Mouse (Mus musculus) testis, adult 2 months (tissue): ENCODE measurements around the gene Xkr7. TPM values are rescaled to one million over a fixed set of nuclear protein-coding genes. Genes with fewer than 3 reads are reported as not detected.

ENCODE experiments used
- H3K27ac ChIP-seq: fragments of 200-500 bp; 2 replicates; pipeline ENCODE4 v1.5.1; 2012; ENCODE audit warnings: low read depth, low read length; ENCODE audit not compliant: control insufficient read depth, insufficient read depth
- H3K27me3 ChIP-seq: fragments of 200-500 bp; 2 replicates; pipeline ENCODE4 v1.6.1; 2012; ENCODE audit warnings: mild to moderate bottlenecking, low read length, moderate library complexity; ENCODE audit not compliant: control insufficient read depth, insufficient read depth
- H3K36me3 ChIP-seq: fragments of 200-500 bp; 2 replicates; pipeline ENCODE4 v1.6.1; 2012; ENCODE audit warnings: mild to moderate bottlenecking, low read length; ENCODE audit not compliant: control insufficient read depth, insufficient read depth
- H3K4me1 ChIP-seq: fragments of 200-500 bp; 2 replicates; pipeline ENCODE4 v1.6.1; 2012; ENCODE audit warnings: low read length; ENCODE audit not compliant: control insufficient read depth, insufficient read depth
- H3K4me3 ChIP-seq: fragments of 200-500 bp; 2 replicates; pipeline ENCODE4 v1.5.1; 2012; ENCODE audit warnings: low read depth, mild to moderate bottlenecking, low read length, moderate library complexity, mixed read lengths; ENCODE audit not compliant: control insufficient read depth
- CTCF ChIP-seq: fragments of 200-500 bp; IDR thresholded peaks from 2 replicates; pipeline ENCODE4 v1.5.1; 2012; ENCODE audit warnings: low read depth, mild to moderate bottlenecking, inconsistent platforms, low read length, moderate library complexity; ENCODE audit not compliant: control insufficient read depth, insufficient read depth, insufficient replicate concordance
- POLR2A ChIP-seq: fragments of 200-500 bp; IDR thresholded peaks from 2 replicates; pipeline ENCODE4 v1.6.1; 2012; ENCODE audit warnings: low read depth, mild to moderate bottlenecking, inconsistent platforms, low read length, moderate library complexity; ENCODE audit not compliant: control insufficient read depth
- polyA plus RNA-seq: library from polyadenylated mRNA; depleted of rRNA; stranded (reverse); fragments of >200 nt; gene quantifications from 2 replicates; pipeline ENCODE4 v1.2.3, GENCODE M21; 2012

The Xkr7 gene
- polyA plus RNA-seq, 1 experiment = 1.1 TPM

DNA sequence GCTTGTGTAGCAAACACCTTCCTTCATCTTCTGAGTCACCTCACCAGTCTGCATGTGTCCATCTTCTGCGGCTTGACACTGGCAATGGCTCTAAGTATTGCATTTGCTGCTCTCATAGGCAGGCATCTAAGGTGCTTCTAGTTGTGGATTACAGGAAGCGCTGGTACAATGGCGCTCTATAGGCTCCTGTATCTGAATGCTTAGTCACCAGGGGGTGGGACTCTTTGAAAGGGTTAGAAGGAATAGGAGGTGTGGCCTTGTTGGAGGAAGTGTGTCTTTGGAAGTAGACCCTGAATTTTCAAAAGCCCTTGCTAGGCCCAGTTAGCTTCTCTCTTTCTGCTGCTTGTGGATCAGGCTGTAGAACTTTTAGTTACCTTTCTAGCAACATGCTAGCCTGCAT lies 10.5 kb upstream of the Xkr7 start:
- H3K27ac ChIP-seq = no peak overlapping the region
- H3K27me3 ChIP-seq = no peaks in the 10 kb centered on the region
- no peak for TF ChIP-seq CTCF
- no peak for TF ChIP-seq POLR2A
- no peaks in the 10 kb centered on the region for H3K4me1 ChIP-seq
- no peak overlapping the region for H3K4me3 ChIP-seq
- no peaks in the 10 kb centered on the region for H3K36me3 ChIP-seq

DNA sequence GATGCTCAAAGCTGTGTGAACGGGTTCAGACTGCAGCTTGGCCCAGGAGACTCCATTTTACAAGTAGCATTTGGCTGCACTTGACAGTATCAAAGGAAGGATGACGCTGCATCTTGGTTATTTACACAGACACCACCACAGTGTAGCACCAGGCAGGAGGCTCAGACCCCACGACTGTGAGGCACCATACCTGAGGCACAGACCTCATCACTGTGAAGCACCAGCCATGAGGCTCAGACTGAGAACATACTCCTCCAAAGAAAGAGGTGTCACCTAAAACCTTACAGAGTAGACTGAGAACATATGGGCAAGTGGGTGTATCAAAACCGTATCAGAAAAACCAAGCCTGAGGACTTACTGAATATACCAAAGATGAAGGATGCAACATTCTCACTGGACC lies 8.8 kb upstream of the Xkr7 start:
- H3K4me1 ChIP-seq = no peaks in the 10 kb centered on the region
- no peak overlapping the region for H3K27ac ChIP-seq
- no peaks in the 10 kb centered on the region for H3K36me3 ChIP-seq
- H3K27me3 ChIP-seq = no peaks in the 10 kb centered on the region
- no peak for TF ChIP-seq POLR2A
- no peak for TF ChIP-seq CTCF
- no peak overlapping the region for H3K4me3 ChIP-seq

DNA sequence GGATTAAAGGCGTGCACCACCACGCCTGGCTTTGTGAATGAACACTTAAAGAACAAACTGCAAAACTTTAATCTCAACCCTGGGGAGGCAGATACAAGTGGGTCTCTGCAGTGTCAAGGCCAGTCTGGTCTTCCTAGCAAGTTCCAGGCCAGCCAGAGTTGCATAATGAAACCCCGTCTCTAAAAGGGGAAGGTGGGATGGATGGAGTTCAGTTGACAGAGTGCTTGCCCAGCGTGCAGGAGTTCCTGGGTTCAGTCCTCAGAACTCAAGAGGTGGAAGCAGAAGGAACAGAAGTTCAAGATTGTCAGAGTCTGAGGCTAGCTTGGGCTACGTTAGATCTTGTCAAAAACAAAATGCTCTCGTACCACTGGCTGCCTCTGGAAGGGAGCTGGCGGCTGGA lies 5.6 kb upstream of the Xkr7 start:
- H3K27me3 ChIP-seq = no peaks in the 10 kb centered on the region
- no peak overlapping the region for H3K27ac ChIP-seq
- no peaks in the 10 kb centered on the region for H3K36me3 ChIP-seq
- TF ChIP-seq CTCF = no peak
- TF ChIP-seq POLR2A = no peak
- no peak overlapping the region for H3K4me3 ChIP-seq
- peaks cover under 1% of the 10 kb centered on the region; the same call in 1 of the 2 replicates for H3K4me1 ChIP-seq

DNA sequence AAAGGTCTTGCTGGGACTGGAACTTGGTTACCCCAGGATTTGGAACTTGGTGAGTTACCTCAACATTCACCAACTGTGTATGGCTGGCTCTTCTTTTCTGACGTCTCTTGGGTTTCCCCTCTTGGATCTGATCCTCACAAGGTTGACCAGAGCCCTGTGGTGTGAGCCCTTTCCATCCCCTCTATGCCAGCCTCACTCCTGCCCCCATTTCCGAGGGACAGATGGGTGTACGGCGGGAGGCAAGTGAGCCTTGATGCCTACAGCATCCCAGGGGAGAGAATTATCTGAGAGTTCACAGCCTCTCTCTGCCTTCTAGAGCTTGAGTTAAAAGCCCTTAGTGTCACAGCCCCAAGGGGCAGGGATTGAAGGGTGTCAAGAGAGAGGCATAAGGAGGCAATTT lies 4.2 kb upstream of the Xkr7 start:
- no peak for TF ChIP-seq CTCF
- TF ChIP-seq POLR2A = no peak
- Histone ChIP-seq H3K36me3 (no peaks in the 10 kb centered on the region), H3K27me3 (no peaks in the 10 kb centered on the region), H3K4me3 (no peak overlapping the region), H3K27ac (no peak overlapping the region), H3K4me1 (peaks cover 10% of the 10 kb centered on the region)

DNA sequence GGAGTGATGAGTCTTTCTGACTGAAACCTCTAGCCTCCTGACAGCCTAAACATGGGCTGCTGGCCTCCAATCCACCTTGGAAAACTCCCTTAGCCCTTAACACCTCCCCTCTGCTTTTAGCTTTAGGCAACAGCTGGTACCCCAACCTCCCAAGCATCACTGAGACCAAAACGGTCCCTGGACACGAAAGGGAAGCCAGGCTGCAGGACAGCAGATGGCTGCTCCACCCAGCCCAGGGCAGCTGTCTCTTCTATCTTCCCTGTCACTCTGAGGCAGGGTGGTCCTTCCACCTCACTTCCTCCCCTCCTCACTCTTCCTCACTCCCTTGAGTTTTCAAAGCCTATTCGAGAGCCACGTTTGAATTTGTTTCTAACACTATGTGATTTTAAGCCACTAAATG lies 1.2 kb upstream of the Xkr7 start:
- Histone ChIP-seq H3K4me3 (no peak overlapping the region), H3K4me1 (peaks cover 13% of the 10 kb centered on the region), H3K27me3 (no peaks in the 10 kb centered on the region), H3K27ac (no peak overlapping the region), H3K36me3 (no peaks in the 10 kb centered on the region)
- TF ChIP-seq POLR2A (no peak), CTCF (no peak)

DNA sequence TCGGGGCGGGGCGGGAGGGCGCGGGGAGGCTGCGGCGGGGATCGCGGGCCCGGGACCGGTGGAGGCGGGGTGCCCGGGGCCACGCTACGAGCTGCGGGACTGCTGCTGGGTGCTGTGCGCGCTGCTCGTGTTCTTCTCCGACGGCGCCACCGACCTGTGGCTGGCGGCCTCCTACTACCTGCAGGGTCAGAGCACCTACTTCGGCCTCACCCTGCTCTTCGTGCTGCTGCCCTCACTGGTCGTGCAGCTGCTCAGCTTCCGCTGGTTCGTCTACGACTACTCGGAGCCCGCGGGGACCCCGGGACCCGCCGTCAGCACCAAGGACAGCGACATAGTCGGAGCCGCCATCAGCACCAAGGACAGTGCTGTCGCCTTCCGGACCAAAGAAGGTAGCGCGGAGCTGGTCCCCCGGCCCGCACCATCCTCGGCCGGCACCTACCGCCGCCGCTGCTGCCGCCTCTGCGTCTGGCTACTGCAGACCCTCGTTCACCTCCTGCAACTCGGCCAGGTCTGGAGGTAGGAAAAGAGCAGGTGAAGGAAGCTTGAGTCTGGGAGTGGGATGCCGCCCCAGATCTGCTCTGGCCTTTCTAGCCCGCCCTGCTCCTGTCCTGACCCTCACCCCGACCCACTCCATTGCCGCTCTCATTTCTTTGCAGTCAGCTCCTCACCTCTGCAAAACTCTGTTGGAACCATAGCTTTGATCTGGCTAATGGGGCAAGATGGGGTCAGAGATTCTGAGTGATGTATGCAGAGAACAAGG lies 611 bp downstream of the Xkr7 start:
- H3K27me3 ChIP-seq = no peaks in the 10 kb centered on the region
- H3K4me3 ChIP-seq = peak overlapping the region; percentile 71
- H3K36me3 ChIP-seq = no peaks in the 10 kb centered on the region
- no peak for TF ChIP-seq POLR2A
- TF ChIP-seq CTCF = no peak
- H3K27ac ChIP-seq = no peak overlapping the region
- H3K4me1 ChIP-seq = peaks cover 13% of the 10 kb centered on the region

DNA sequence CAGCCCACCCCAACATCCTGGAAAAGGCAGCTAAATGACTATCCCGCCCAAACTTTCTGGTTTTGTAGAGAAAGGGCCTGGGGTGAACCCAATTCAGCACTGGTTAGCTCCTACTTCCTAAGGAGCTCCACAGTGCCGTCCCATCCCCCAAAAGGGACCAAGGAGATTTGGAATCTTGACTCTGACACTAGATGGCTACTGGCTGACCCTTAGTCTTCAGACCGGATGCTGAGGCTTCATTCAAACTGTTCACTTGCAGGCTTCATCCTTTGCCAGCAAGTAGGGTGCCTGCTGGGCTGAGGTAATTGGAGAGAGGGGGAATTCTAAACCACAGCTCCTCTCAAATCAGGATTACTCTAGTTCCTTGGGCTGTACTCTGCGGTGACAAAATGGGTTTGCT lies 1.3 kb downstream of the Xkr7 start:
- H3K4me1 ChIP-seq = peaks cover 13% of the 10 kb centered on the region
- no peak overlapping the region for H3K4me3 ChIP-seq
- H3K27me3 ChIP-seq = no peaks in the 10 kb centered on the region
- H3K36me3 ChIP-seq = no peaks in the 10 kb centered on the region
- H3K27ac ChIP-seq = no peak overlapping the region
- no peak for TF ChIP-seq POLR2A
- TF ChIP-seq CTCF = no peak
